In genomic region chr3:96540740-96541139, GRCm38 (mm10) we compare ENCODE assay signal across 36 mouse cellular contexts. TPM values are rescaled to one million over a fixed set of nuclear protein-coding genes. Genes with fewer than 3 reads are reported as not detected.
"Had no signal": no experiment of that assay in that cellular context is flagged by ENCODE, and none has a peak within 500 bp of the region (broad histone marks: within the 10 kb centered on the region; RNA-seq: fewer than 3 reads in every experiment).

No protein-coding gene starts in this region.

- H3K4me2 ChIP-seq: heart, embryonic 11.5 days; heart, embryonic 12.5 days; heart, embryonic 13.5 days; heart, embryonic 15.5 days; hindbrain, embryonic 13.5 days; hindbrain, embryonic 14.5 days; hindbrain, embryonic 15.5 days; intestine, embryonic 15.5 days; kidney, embryonic 15.5 days had no signal

- DNase-seq: heart, postnatal 14 days; heart, postnatal 36 days; heart, postnatal 4 days; kidney, adult 11 months; kidney, adult 18-20 months; kidney, adult 8-10 months; kidney, postnatal 10 days; kidney, postnatal 14 days; kidney, postnatal 25 days; layer of hippocampus, adult 9-11 months; layer of hippocampus, postnatal 36 days had no signal

- H3K27me3 ChIP-seq: heart, embryonic 15.5 days; hindbrain, embryonic 15.5 days; intestine, embryonic 15.5 days had no signal

- H3K27ac ChIP-seq: heart, embryonic 13.5 days; heart, embryonic 15.5 days; hindbrain, embryonic 12.5 days; hindbrain, embryonic 13.5 days; hindbrain, embryonic 14.5 days; hindbrain, embryonic 15.5 days; hindbrain, postnatal 0 days; intestine, embryonic 15.5 days; kidney, embryonic 15.5 days; kidney, postnatal 0 days; layer of hippocampus, adult 2 months had no signal

- H3K36me3 ChIP-seq: heart, embryonic 10.5 days; heart, embryonic 12.5 days; heart, embryonic 13.5 days; heart, embryonic 15.5 days; hindbrain, embryonic 12.5 days; hindbrain, embryonic 13.5 days; hindbrain, embryonic 15.5 days; intestine, embryonic 15.5 days; kidney, embryonic 15.5 days had no signal

- H3K9me3 ChIP-seq: heart, embryonic 10.5 days; heart, embryonic 12.5 days; heart, embryonic 13.5 days; heart, embryonic 15.5 days; hindbrain, embryonic 12.5 days; hindbrain, embryonic 13.5 days; hindbrain, embryonic 15.5 days; intestine, embryonic 15.5 days; kidney, embryonic 15.5 days had no signal

- H3K4me3 ChIP-seq: heart, embryonic 10.5 days; heart, embryonic 12.5 days; heart, embryonic 13.5 days; heart, embryonic 15.5 days; hindbrain, embryonic 12.5 days; hindbrain, embryonic 13.5 days; hindbrain, embryonic 15.5 days; intestine, embryonic 15.5 days; kidney, embryonic 15.5 days; layer of hippocampus, adult 2 months had no signal

- H3K4me1 ChIP-seq: heart, embryonic 12.5 days; heart, embryonic 13.5 days; hindbrain, embryonic 12.5 days; hindbrain, embryonic 13.5 days; hindbrain, embryonic 15.5 days; intestine, embryonic 15.5 days; kidney, embryonic 15.5 days had no signal

- ATAC-seq: hindbrain, postnatal 0 days; inflammation-experienced regulatory T-cells, adult 6 months; intestine, embryonic 15.5 days; intestine, embryonic 16.5 days; intestine, postnatal 0 days had no signal

- H3K9ac ChIP-seq: heart, embryonic 12.5 days; heart, embryonic 15.5 days; hindbrain, embryonic 14.5 days; hindbrain, embryonic 15.5 days; intestine, embryonic 15.5 days; kidney, embryonic 15.5 days had no signal

RNA-seq across cellular contexts. Expression of gene Hfe2, which starts 15.8 kb away (rescaled TPM):
- total RNA-seq: hematopoietic stem cell, adult 5-6 weeks had no signal
- polyA plus RNA-seq: inflammation-experienced regulatory T-cells, adult 6 months; intestine, postnatal 0 days had no signal

RNA-seq across cellular contexts. Expression of gene Gm16253, which starts 36.0 kb away (rescaled TPM):
- total RNA-seq: hematopoietic stem cell, adult 5-6 weeks; hindbrain, postnatal 0 days; layer of hippocampus, adult 18-20 months; layer of hippocampus, adult 2 months; layer of hippocampus, adult 8-10 months; layer of hippocampus, postnatal 10 days; layer of hippocampus, postnatal 14 days; layer of hippocampus, postnatal 25 days; layer of hippocampus, postnatal 36 days had no signal
- polyA plus RNA-seq: kidney, adult 2 months; kidney, postnatal 0 days; large intestine, adult 2 months had no signal

RNA-seq across cellular contexts. Expression of gene Ankrd34a, which starts 55.7 kb away (rescaled TPM):
- total RNA-seq: hematopoietic stem cell, adult 5-6 weeks had no signal
